Mouse (Mus musculus): ENCODE measurements around the gene Rec114.

GRCm38 (mm10) chr9:58741369-58741768, 2.4 kb downstream of the Rec114 start:
- TF ChIP-seq POLR2A (IDR thresholded peaks at IDR 0.05; ENCODE audit: low read depth, low read length): no peak
- no peak for TF ChIP-seq CTCF (conservative IDR thresholded peaks at IDR 0.05; ENCODE audit: insufficient read depth, insufficient read length, low read depth, low read length)

All from kidney, adult 2 months (tissue).